ENCODE assay signal across 11 mouse cellular contexts in the genomic region with DNA sequence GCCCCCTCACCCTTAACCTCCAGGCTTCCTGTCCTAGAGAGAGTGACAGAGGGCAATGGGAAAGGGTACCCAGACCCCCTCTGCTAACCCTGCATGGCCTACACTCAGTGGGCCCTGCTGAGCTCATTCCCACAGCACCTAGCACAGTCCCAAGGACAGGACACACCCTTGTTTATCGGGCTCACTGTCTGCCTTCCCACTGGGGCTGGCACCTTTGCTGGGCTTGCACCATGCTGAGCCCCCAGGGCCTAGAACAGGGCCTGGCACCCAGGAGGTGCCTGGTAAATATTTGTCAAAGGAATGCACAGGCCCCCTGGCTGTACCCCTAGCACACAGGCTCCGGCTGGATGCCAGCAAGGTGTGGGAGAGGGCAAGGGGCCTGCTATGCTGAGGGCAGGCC. TPM values are rescaled to one million over a fixed set of nuclear protein-coding genes. Genes with fewer than 3 reads are reported as not detected.
A peak's percentile ranks its signal among the peaks of the same experiment; 100 is the strongest.
DNase-seq lines count a peak whose midpoint lies in the region; ATAC-seq and TF ChIP-seq lines count a peak whose summit lies in the region.
"Had no signal": no experiment of that assay in that cellular context is flagged by ENCODE, and none has a peak within 500 bp of the region (broad histone marks: within the 10 kb centered on the region; RNA-seq: fewer than 3 reads in every experiment).

No protein-coding gene starts in this region.

- ATAC-seq in forebrain, embryonic 13.5 days: no peak
- ATAC-seq in hindbrain, postnatal 0 days: no peak
- ATAC-seq in hindbrain, embryonic 13.5 days (ENCODE audit: low FRiP score): no peak
- no peak for ATAC-seq in forebrain, postnatal 0 days

- H3K36me3 ChIP-seq in forebrain, embryonic 13.5 days (ENCODE audit: poor library complexity, severe bottlenecking): peaks cover 3% of the 10 kb centered on the region; the same call in 1 of the 2 replicates
- H3K36me3 ChIP-seq in forebrain, embryonic 10.5 days (replicated peaks): no peaks in the 10 kb centered on the region
- no peaks in the 10 kb centered on the region for H3K36me3 ChIP-seq in hindbrain, postnatal 0 days (ENCODE audit: insufficient read depth, low read length)
- no peaks in the 10 kb centered on the region for H3K36me3 ChIP-seq in hindbrain, embryonic 13.5 days
- no peaks in the 10 kb centered on the region for H3K36me3 ChIP-seq in forebrain, postnatal 0 days (ENCODE audit: insufficient read depth)

- peak overlapping the region; percentile 83 for H3K27ac ChIP-seq in forebrain, embryonic 13.5 days
- H3K27ac ChIP-seq in forebrain, embryonic 10.5 days: no peak overlapping the region
- H3K27ac ChIP-seq in hindbrain, postnatal 0 days: peak overlapping the region; percentile 70
- H3K27ac ChIP-seq in hindbrain, embryonic 13.5 days: no peak overlapping the region
- peak overlapping the region; percentile 95 for H3K27ac ChIP-seq in forebrain, postnatal 0 days (ENCODE audit: low read depth, low read length)

- peak overlapping the region; percentile 44 for H3K4me2 ChIP-seq in forebrain, embryonic 13.5 days
- H3K4me2 ChIP-seq in hindbrain, postnatal 0 days (ENCODE audit: low read depth, low read length): 0 out of 2 replicates have a peak overlapping the region, but pooled peaks have one; percentile 10
- no peak overlapping the region for H3K4me2 ChIP-seq in hindbrain, embryonic 13.5 days
- 0 out of 2 replicates have a peak overlapping the region, but pooled peaks have one; percentile 27 for H3K4me2 ChIP-seq in forebrain, postnatal 0 days (ENCODE audit: low read depth)

- WGBS in forebrain, embryonic 13.5 days: 65% methylated on average over 2 of the region's 2 CpGs
- WGBS in forebrain, embryonic 10.5 days: 90% methylated on average over 2 of the region's 2 CpGs
- WGBS in hindbrain, postnatal 0 days: 52% methylated on average over 2 of the region's 2 CpGs
- WGBS in hindbrain, embryonic 13.5 days: 76% methylated on average over 2 of the region's 2 CpGs
- WGBS in forebrain, postnatal 0 days: 50% methylated on average over 2 of the region's 2 CpGs

- 0 out of 2 replicates have a peak overlapping the region, but pooled peaks have one; percentile 9 for H3K4me3 ChIP-seq in forebrain, embryonic 13.5 days
- H3K4me3 ChIP-seq in forebrain, embryonic 10.5 days: no peak overlapping the region
- no peak overlapping the region for H3K4me3 ChIP-seq in hindbrain, postnatal 0 days (ENCODE audit: low read length)
- no peak overlapping the region for H3K4me3 ChIP-seq in hindbrain, embryonic 13.5 days
- no peak overlapping the region for H3K4me3 ChIP-seq in forebrain, postnatal 0 days (ENCODE audit: low read depth, low read length)

- peaks cover 79% of the 10 kb centered on the region for H3K27me3 ChIP-seq in forebrain, embryonic 13.5 days
- H3K27me3 ChIP-seq in forebrain, embryonic 10.5 days (ENCODE audit: poor library complexity, severe bottlenecking): peaks cover 100% of the 10 kb centered on the region
- H3K27me3 ChIP-seq in hindbrain, postnatal 0 days (ENCODE audit: insufficient read depth, low read length): peaks cover 8% of the 10 kb centered on the region
- peaks cover 100% of the 10 kb centered on the region for H3K27me3 ChIP-seq in hindbrain, embryonic 13.5 days
- no peaks in the 10 kb centered on the region; the same call in 1 of the 2 replicates for H3K27me3 ChIP-seq in forebrain, postnatal 0 days (ENCODE audit: insufficient read depth, low read length)

- peaks cover 93% of the 10 kb centered on the region for H3K4me1 ChIP-seq in forebrain, embryonic 13.5 days
- peaks cover 29% of the 10 kb centered on the region for H3K4me1 ChIP-seq in forebrain, embryonic 10.5 days
- peaks cover 46% of the 10 kb centered on the region for H3K4me1 ChIP-seq in hindbrain, postnatal 0 days (ENCODE audit: insufficient read depth, low read length)
- H3K4me1 ChIP-seq in hindbrain, embryonic 13.5 days (replicated peaks): peaks cover 88% of the 10 kb centered on the region
- peaks cover 40% of the 10 kb centered on the region for H3K4me1 ChIP-seq in forebrain, postnatal 0 days (ENCODE audit: insufficient read depth)

- no peaks in the 10 kb centered on the region for H3K9me3 ChIP-seq in forebrain, embryonic 13.5 days (replicated peaks)
- no peaks in the 10 kb centered on the region for H3K9me3 ChIP-seq in forebrain, embryonic 10.5 days
- H3K9me3 ChIP-seq in hindbrain, postnatal 0 days (ENCODE audit: low read length): no peaks in the 10 kb centered on the region
- no peaks in the 10 kb centered on the region for H3K9me3 ChIP-seq in hindbrain, embryonic 13.5 days
- no peaks in the 10 kb centered on the region for H3K9me3 ChIP-seq in forebrain, postnatal 0 days (ENCODE audit: low read length)

- no peak for TF ChIP-seq CTCF in hindbrain, postnatal 0 days (IDR thresholded peaks at IDR 0.05; ENCODE audit: low read depth)
- no peak for TF ChIP-seq CTCF in forebrain, postnatal 0 days (IDR thresholded peaks at IDR 0.05; ENCODE audit: low read depth)

- peak overlapping the region; percentile 57 for H3K9ac ChIP-seq in forebrain, embryonic 13.5 days
- H3K9ac ChIP-seq in hindbrain, postnatal 0 days (replicated peaks; ENCODE audit: low read length): no peak overlapping the region
- H3K9ac ChIP-seq in hindbrain, embryonic 13.5 days: no peak overlapping the region
- 0 out of 2 replicates have a peak overlapping the region, but pooled peaks have one; percentile 6 for H3K9ac ChIP-seq in forebrain, postnatal 0 days

- no peak for DNase-seq in forebrain, embryonic 10.5 days (ENCODE audit: extremely low spot score, low spot score)
- DNase-seq in hindbrain, postnatal 0 days (ENCODE audit: low spot score): no peak
- DNase-seq in cerebellum, adult 9-11 months: peak; percentile 72
- no peak for DNase-seq in forebrain, postnatal 0 days
- DNase-seq in right cerebral cortex, postnatal 25 days: no peak
- DNase-seq in layer of hippocampus, adult 9-10 months (ENCODE audit: low spot score): no peak
- DNase-seq: adrenal gland, adult 8-10 months; kidney, adult 11 months; lung, postnatal 4 days had no signal

RNA-seq across cellular contexts. Expression of a gene that starts 9.6 kb away (rescaled TPM):
- polyA plus RNA-seq in forebrain, embryonic 13.5 days (2015; fragmentation: Nextera tagmentation; extraction: Ambion mirVana): 127 and 145 TPM in 2 replicates
- polyA plus RNA-seq in forebrain, embryonic 10.5 days (2016; fragmentation: Nextera tagmentation; extraction: Ambion mirVana): 0.46 and 1.8 TPM in 2 replicates
- total RNA-seq in hindbrain, postnatal 0 days (2014; rRNA removed): 90.4 and 92.5 TPM in 2 replicates
- 123 and 126 TPM in 2 replicates for polyA plus RNA-seq in hindbrain, postnatal 0 days (2015; fragmentation: Nextera tagmentation; extraction: Ambion mirVana)
- polyA plus RNA-seq in hindbrain, embryonic 13.5 days (2015; fragmentation: Nextera tagmentation; extraction: Ambion mirVana): 35.3 and 44.1 TPM in 2 replicates
- total RNA-seq in forebrain, postnatal 0 days (2014; rRNA removed): 111 and 116 TPM in 2 replicates
- polyA plus RNA-seq in forebrain, postnatal 0 days (2015; fragmentation: Nextera tagmentation; extraction: Ambion mirVana): 347 and 376 TPM in 2 replicates

RNA-seq across cellular contexts. Expression of a gene that starts 32.1 kb away (rescaled TPM):
- polyA plus RNA-seq in forebrain, embryonic 13.5 days (2015; fragmentation: Nextera tagmentation; extraction: Ambion mirVana): 7.3 and 8.2 TPM in 2 replicates
- polyA plus RNA-seq in forebrain, embryonic 10.5 days (2016; fragmentation: Nextera tagmentation; extraction: Ambion mirVana): 2.9 and 3.5 TPM in 2 replicates
- total RNA-seq in hindbrain, postnatal 0 days (2014; rRNA removed): 6.6 and 7.2 TPM in 2 replicates
- 12.3 and 12.5 TPM in 2 replicates for polyA plus RNA-seq in hindbrain, postnatal 0 days (2015; fragmentation: Nextera tagmentation; extraction: Ambion mirVana)
- 10.8 and 11.5 TPM in 2 replicates for polyA plus RNA-seq in hindbrain, embryonic 13.5 days (2015; fragmentation: Nextera tagmentation; extraction: Ambion mirVana)
- total RNA-seq in forebrain, postnatal 0 days (2014; rRNA removed): 4.7 and 6.9 TPM in 2 replicates
- polyA plus RNA-seq in forebrain, postnatal 0 days (2015; fragmentation: Nextera tagmentation; extraction: Ambion mirVana): 8.2 and 10.0 TPM in 2 replicates

RNA-seq across cellular contexts. Expression of a gene that starts 40.8 kb away (rescaled TPM):
- 42.6 and 47.0 TPM in 2 replicates for polyA plus RNA-seq in forebrain, embryonic 13.5 days (2015; fragmentation: Nextera tagmentation; extraction: Ambion mirVana)
- 49.1 and 49.6 TPM in 2 replicates for polyA plus RNA-seq in forebrain, embryonic 10.5 days (2016; fragmentation: Nextera tagmentation; extraction: Ambion mirVana)
- total RNA-seq in hindbrain, postnatal 0 days (2014; rRNA removed): 33.0 and 34.1 TPM in 2 replicates
- polyA plus RNA-seq in hindbrain, postnatal 0 days (2015; fragmentation: Nextera tagmentation; extraction: Ambion mirVana): 43.4 and 45.3 TPM in 2 replicates
- 37.3 and 37.8 TPM in 2 replicates for polyA plus RNA-seq in hindbrain, embryonic 13.5 days (2015; fragmentation: Nextera tagmentation; extraction: Ambion mirVana)
- 24.7 and 28.7 TPM in 2 replicates for total RNA-seq in forebrain, postnatal 0 days (2014; rRNA removed)
- 36.7 and 40.8 TPM in 2 replicates for polyA plus RNA-seq in forebrain, postnatal 0 days (2015; fragmentation: Nextera tagmentation; extraction: Ambion mirVana)

RNA-seq across cellular contexts. Expression of a gene that starts 49.9 kb away (rescaled TPM):
- 93.9 and 114 TPM in 2 replicates for polyA plus RNA-seq in forebrain, embryonic 13.5 days (2015; fragmentation: Nextera tagmentation; extraction: Ambion mirVana)
- polyA plus RNA-seq in forebrain, embryonic 10.5 days (2016; fragmentation: Nextera tagmentation; extraction: Ambion mirVana): 130 and 137 TPM in 2 replicates
- 62.5 and 68.1 TPM in 2 replicates for total RNA-seq in hindbrain, postnatal 0 days (2014; rRNA removed)
- 90.6 and 98.0 TPM in 2 replicates for polyA plus RNA-seq in hindbrain, postnatal 0 days (2015; fragmentation: Nextera tagmentation; extraction: Ambion mirVana)
- 83.2 and 85.5 TPM in 2 replicates for polyA plus RNA-seq in hindbrain, embryonic 13.5 days (2015; fragmentation: Nextera tagmentation; extraction: Ambion mirVana)
- 32.2 and 55.3 TPM in 2 replicates for total RNA-seq in forebrain, postnatal 0 days (2014; rRNA removed)
- polyA plus RNA-seq in forebrain, postnatal 0 days (2015; fragmentation: Nextera tagmentation; extraction: Ambion mirVana): 63.5 and 77.4 TPM in 2 replicates

RNA-seq across cellular contexts. Expression of a gene that starts 56.2 kb away (rescaled TPM):
- 549 and 569 TPM in 2 replicates for polyA plus RNA-seq in forebrain, embryonic 13.5 days (2015; fragmentation: Nextera tagmentation; extraction: Ambion mirVana)
- 735 and 764 TPM in 2 replicates for polyA plus RNA-seq in forebrain, embryonic 10.5 days (2016; fragmentation: Nextera tagmentation; extraction: Ambion mirVana)
- 350 and 359 TPM in 2 replicates for total RNA-seq in hindbrain, postnatal 0 days (2014; rRNA removed)
- 418 and 457 TPM in 2 replicates for polyA plus RNA-seq in hindbrain, postnatal 0 days (2015; fragmentation: Nextera tagmentation; extraction: Ambion mirVana)
- 646 and 672 TPM in 2 replicates for polyA plus RNA-seq in hindbrain, embryonic 13.5 days (2015; fragmentation: Nextera tagmentation; extraction: Ambion mirVana)
- total RNA-seq in forebrain, postnatal 0 days (2014; rRNA removed): 470 and 505 TPM in 2 replicates
- polyA plus RNA-seq in forebrain, postnatal 0 days (2015; fragmentation: Nextera tagmentation; extraction: Ambion mirVana): 354 and 405 TPM in 2 replicates

Comparison
In these comparisons a context has a peak if more than half of its experiments do, and no peak if none do; other contexts are left out.
1. H3K27ac ChIP-seq: peak in forebrain, embryonic 13.5 days (single experiment), hindbrain, postnatal 0 days (single experiment) and forebrain, postnatal 0 days (single experiment); none in forebrain, embryonic 10.5 days (single experiment) and hindbrain, embryonic 13.5 days (single experiment).
2. RNA of a gene that starts 9.6 kb away (polyA plus RNA-seq): 347 to 376 TPM in forebrain, postnatal 0 days, 127 to 145 TPM in forebrain, embryonic 13.5 days, 123 to 126 TPM in hindbrain, postnatal 0 days and 35.3 to 44.1 TPM in hindbrain, embryonic 13.5 days; 0.46 to 1.8 TPM in forebrain, embryonic 10.5 days; every median in the first group is over 10 times any median in the second.
3. H3K9ac ChIP-seq: peak in forebrain, embryonic 13.5 days (single experiment) and forebrain, postnatal 0 days (single experiment); none in hindbrain, postnatal 0 days (single experiment) and hindbrain, embryonic 13.5 days (single experiment).